Mouse (Mus musculus) liver, adult 2 months (tissue): ENCODE measurements around the gene Iapp.

ENCODE experiments used
- CTCF ChIP-seq: fragments of 200-500 bp; IDR thresholded peaks from 2 replicates; pipeline ENCODE4 v1.5.1; 2011; ENCODE audit warnings: low read depth, low read length, control low read depth
- POLR2A ChIP-seq: fragments of 200-500 bp; IDR thresholded peaks from 2 replicates; pipeline ENCODE4 v1.6.1; 2011; ENCODE audit warnings: low read length, control low read depth; ENCODE audit not compliant: insufficient read depth; ENCODE audit errors: extremely low read depth

DNA sequence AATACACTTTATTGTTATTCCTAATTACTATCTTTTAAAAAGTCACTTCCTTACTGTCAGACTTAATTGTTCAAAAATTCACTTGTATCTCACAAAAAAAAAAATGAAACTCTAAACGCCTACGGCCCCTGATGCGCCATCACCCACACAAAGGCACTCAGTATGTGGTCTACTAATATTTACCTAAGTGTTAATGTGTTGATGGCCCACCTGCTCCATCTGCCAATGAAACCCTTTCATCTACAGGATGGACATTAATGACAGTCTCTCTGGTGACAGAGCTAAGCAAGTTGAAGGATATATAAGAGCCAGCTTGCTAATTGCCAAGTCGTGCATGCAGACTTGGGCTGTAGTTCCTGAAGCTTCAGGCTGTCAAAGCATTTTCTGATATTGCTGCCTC is at the start of gene Iapp:
- TF ChIP-seq CTCF (no peak), POLR2A (no peak)
